Mouse (Mus musculus) large intestine, adult 2 months (tissue): ENCODE data around the gene Klhdc1. TPM values are rescaled to one million over a fixed set of nuclear protein-coding genes. Genes with fewer than 3 reads are reported as not detected.

ENCODE experiments used
- DNase-seq: peaks from one replicate; pipeline ENCODE4 v3.0.0-alpha.2; 2012; ENCODE audit warnings: low read depth, low spot score
- WGBS: fragments of 180-500 bp; shearing (Covaris S2); methylation state at CpG from one replicate; pipeline ENCODE4 v1.1.7; 2018; 5-methylcytosine and 5-hydroxymethylcytosine counted together
- polyA plus RNA-seq: library from polyadenylated mRNA; depleted of rRNA; stranded (reverse); fragments of >200 nt; gene quantifications from 2 replicates; pipeline ENCODE4 v1.2.3, GENCODE M21; 2012; rRNA removed

Klhdc1 gene
- polyA plus RNA-seq: 0.41 and 0.56 TPM in 2 replicates

DNA sequence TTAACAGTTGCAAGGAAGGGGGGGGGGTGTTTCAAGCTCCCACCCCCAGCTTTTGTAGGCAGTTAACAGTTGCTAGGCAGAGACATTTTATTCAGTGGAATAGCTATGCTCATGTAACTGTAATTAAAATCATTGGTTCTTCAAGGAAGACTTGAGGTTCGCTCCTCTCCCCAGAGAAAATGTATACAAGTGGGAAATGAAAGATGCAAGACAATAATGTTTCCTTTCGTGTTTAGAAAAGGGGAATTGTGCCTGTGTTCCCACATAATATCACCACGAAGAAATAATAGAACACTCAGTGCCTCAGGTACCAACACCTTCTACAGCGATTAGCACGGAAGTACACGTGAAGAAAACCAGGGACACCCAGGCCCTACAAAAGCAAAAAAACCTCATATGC lies at the start of gene Klhdc1:
Gene Klhdc1, plus strand, starts transcription at position 301 of the 400 bp plus-strand sequence.
- WGBS: 80% methylated on average over 6 of the region's 6 CpGs
- no peak for DNase-seq

DNA sequence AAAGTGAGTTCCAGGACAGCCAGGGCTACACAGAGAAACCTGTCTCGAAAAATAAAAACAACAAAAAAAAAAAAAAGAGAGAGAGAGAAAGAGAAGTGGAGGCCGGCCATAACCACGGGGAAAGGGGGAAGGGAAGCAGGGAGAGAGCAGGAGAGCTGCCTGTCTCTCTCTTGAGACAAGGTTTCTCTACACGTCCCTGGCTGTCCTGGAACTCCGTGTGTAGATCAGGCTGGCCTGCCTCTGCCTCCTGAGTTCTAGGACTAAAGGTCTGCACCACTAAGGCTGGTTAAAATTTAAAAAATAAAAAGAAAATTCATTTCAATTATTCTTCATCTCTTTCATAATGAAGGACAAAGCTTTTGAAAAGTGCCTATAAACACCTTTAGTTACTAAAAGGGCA lies 49.6 kb upstream of the Klhdc1 start:
- WGBS: 92% methylated on average over 5 of the region's 5 CpGs

DNA sequence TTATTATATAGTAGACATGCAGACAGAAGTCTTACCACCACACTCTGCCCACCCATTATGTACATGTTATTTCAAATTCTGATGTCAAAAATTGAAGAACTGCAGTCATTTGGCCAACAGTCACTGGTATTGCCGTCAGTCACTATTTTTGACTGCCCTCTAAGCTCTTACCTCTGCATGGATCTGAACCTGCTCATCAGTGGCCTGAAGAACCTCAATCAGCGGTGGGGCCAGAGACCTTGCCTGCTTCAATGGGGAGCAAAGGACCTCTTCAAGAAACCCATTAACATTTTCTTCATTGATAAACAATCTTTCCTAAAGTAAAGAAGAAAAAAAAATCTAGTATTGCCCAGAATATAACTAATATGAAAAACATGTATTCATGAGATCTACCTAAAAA lies 48.3 kb upstream of the Klhdc1 start:
- no peak for DNase-seq
- WGBS: 86% methylated on average over 2 of the region's 2 CpGs

More for the DNA sequence above, 49.6 kb upstream of the Klhdc1 start:
- DNase-seq: no peak

DNA sequence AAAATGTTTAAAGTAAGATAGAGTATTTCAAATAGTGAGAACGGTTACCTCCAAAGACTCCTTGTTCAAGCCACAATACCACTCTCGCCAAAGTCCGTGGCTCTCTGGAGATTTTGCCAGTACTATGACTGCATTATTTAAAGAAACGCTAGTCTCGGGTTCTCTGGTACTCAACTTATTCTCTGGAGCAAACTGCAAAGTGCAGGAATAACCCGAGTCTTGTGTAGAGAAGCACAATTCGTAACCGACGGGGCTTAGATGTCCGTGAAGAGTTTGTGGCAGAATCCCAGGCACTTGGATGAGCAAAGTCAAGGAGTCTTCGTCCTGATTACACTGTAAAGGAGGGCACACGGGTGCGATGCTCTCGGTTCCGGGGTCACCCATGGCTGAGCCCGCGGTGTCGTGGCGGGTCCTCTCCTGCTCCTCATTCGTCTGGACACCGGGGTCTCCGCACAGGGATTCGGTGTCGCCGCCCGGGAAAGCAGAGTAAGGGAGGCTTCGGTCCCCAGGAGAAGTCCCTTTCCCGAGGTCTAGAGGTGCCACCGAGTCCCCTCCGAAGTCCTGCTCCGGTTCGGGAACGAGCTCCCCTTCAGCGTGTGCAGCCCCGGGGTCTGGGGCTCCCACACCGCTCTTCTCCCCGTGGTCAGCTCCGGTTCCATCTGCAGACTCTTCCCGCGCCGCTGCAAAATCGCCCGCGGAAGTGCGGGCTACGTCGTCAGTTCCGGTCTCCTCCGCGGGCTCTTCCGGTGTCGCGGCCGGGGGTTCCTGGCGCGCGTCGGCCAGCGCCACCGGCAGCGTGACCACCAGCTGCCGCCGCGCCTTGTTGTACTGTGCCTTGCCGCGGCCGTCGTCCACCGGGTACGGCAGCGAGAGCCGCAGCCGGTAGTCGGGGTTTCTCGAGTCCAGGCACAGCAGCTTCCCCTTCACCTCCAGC lies 44.3 kb upstream of the Klhdc1 start, which contains the start of gene Gm49383:
Gene Gm49383, minus strand, starts transcription at position 661 of the 934 bp plus-strand sequence.
- no peak for DNase-seq
- WGBS: under 1% methylated on average over 75 of the region's 75 CpGs

GRCm38 (mm10) chr12:69197378-69198163 lies 43.4 kb upstream of the Klhdc1 start:
- under 1% methylated on average over 94 of the region's 94 CpGs for WGBS

DNA sequence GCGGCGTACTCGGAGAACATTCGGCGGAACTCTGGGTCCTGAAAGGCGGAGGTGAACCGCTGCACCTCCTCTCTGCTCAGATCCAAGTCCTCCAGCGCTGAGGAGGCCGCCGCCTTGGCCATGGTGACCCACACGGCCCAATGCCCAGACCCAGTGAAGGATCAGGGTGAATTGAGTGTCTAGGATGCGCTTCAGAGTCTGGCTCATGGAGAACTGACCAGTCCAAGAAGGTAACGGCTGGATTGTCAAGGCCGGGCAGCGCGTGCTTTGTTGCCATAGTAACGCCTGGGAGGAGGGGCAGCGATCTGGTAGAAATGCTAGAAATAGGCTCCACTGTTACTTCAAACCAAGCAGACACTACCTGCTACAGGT lies 42.8 kb upstream of the Klhdc1 start, which contains the start of gene Dnaaf2:
Gene Dnaaf2, minus strand, starts transcription at position 266 of the 372 bp plus-strand sequence.
- no peak for DNase-seq
- under 1% methylated on average over 18 of the region's 18 CpGs for WGBS

More at GRCm38 (mm10) chr12:69197378-69198163, 43.4 kb upstream of the Klhdc1 start:
- no peak for DNase-seq

DNA sequence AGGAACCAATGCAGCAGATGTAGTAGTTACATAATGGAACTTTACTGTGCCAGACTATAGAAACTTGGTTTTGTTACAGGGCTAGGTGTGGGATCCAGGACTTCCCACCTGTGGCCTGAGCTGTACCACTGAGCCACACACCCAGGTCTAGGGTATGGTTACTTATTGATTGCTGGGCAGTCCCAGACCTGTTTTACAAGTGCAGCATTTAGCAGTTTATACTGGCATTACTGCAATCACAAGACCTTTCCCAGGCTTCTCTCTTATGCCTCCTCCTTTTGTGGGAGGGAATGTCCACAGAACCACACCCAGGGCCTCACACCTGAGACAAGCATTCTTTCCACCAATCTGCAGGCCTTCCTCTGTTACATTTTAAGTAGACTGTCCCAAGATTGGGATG lies 42.0 kb upstream of the Klhdc1 start:
- DNase-seq: peak; percentile 58

- 80% methylated on average over 16 of the region's 16 CpGs for WGBS
- no peak for DNase-seq
Measured at GRCm38 (mm10) chr12:69204052-69204833, 36.7 kb upstream of the Klhdc1 start, which contains the start of gene Gm49384. TSS of gene Gm49384 (minus strand) at chr12:69204267.

GRCm38 (mm10) chr12:69207396-69207795 lies 33.6 kb upstream of the Klhdc1 start:
- 94% methylated on average over 8 of the region's 8 CpGs for WGBS
- DNase-seq: no peak

DNA sequence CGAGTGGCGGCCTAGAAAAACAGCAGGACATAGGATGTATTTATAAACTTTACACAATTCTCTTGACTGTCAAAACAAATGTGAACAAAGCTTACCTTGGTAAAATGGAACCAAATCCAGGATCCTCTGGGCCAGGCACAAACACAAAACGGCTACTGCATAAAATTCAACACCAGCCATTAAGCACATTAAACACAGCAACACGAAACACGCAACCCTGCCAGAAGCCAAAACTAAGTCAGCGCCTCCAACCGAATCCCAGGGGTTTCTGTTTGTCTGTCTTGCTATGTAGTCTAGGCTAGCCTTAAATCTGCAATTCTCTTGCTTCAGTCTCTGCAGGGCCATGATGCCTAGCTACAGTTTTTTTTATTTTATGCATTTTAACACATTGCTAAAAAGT lies 33.0 kb upstream of the Klhdc1 start:
- no peak for DNase-seq
- WGBS: 94% methylated on average over 7 of the region's 7 CpGs

DNA sequence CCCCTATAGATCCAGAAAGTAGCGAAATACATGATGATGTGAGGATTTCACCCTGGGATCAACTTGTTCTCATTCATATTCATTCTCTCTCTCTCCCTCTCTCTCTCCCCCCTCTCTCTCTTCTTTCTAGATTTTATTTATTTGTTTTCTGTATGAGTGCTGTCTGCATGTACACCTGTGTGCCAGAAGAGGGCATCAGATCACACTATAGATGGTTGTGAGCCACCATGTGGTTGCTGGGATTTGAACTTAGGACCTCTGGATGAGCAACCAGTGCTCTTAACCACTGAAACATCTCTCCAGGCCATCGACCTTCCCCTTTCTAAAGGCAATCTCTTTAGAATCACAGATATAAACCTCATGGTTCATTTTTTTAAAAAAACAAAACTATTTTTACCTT lies 32.5 kb upstream of the Klhdc1 start:
- DNase-seq: no peak
- WGBS: 94% methylated on average over 2 of the region's 2 CpGs

GRCm38 (mm10) chr12:69210056-69210979 lies 30.7 kb upstream of the Klhdc1 start:
- WGBS: 93% methylated on average over 18 of the region's 18 CpGs
- no peak for DNase-seq

DNA sequence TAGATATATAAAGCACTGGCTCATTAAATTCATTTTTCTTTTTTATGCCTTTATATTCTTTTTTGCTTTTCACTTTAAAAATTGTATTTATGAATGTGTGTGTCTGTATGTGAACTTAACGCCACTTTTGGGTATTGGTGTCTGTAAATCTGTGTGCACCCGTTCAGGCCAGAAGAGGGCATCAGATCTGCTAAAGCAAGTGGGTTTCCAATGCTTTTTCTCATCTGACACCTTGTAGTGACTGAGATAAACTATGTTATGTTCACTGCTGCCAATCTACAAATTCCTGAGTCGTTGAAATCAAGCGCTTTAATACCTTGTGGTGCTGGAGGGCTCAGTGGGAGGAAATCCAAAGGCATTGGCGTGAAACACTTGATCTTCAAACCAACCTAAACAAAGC lies 29.9 kb upstream of the Klhdc1 start:
- no peak for DNase-seq
- 72% methylated on average over 5 of the region's 5 CpGs for WGBS

DNA sequence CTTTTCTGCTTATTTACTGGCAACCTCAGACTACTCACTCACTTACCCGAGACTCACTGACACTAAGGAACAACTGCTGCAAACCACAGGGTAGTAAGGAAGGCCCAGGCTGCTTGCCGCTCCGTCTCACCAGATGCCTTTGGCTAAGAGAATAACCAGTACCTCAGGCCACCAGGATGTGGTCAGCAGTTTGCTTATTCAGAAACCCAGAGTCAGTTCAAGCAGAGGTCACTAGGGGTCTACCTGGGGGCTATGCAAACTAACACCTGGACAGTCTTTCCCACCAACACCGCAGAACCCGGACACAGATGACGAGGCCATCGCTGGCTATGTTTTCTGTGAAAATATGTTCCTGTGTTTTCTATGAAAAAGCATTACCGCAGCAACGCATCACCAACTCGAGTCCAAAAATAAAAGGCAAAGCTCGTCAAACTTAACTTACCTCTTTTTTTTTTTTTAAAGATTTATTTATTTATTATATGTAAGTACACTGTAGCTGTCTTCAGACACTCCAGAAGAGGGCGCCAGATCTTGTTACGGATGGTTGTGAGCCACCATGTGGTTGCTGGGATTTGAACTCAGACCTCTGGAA lies 27.7 kb upstream of the Klhdc1 start:
- DNase-seq: no peak
- WGBS: 90% methylated on average over 13 of the region's 13 CpGs

GRCm38 (mm10) chr12:69214393-69214792 lies 26.6 kb upstream of the Klhdc1 start:
- WGBS: 87% methylated on average over 7 of the region's 7 CpGs
- DNase-seq: no peak

GRCm38 (mm10) chr12:69215000-69215785 lies 25.8 kb upstream of the Klhdc1 start:
- WGBS: 78% methylated on average over 3 of the region's 3 CpGs
- DNase-seq: no peak

GRCm38 (mm10) chr12:69216587-69216986 lies 24.4 kb upstream of the Klhdc1 start:
- 93% methylated on average over 7 of the region's 7 CpGs for WGBS
- DNase-seq: no peak
